ENCODE assay signal across 20 mouse cellular contexts in genomic region chr17:27790976-27791375, GRCm38 (mm10). TPM values are rescaled to one million over a fixed set of nuclear protein-coding genes. Genes with fewer than 3 reads are reported as not detected.
DNase-seq lines count a peak whose midpoint lies in the region; ATAC-seq and TF ChIP-seq lines count a peak whose summit lies in the region.
"Had no signal": no experiment of that assay in that cellular context is flagged by ENCODE, and none has a peak within 500 bp of the region (broad histone marks: within the 10 kb centered on the region; RNA-seq: fewer than 3 reads in every experiment).

No protein-coding gene starts in this region.

- H3K9me3 ChIP-seq in liver, postnatal 0 days (ENCODE audit: low read length) = no peaks in the 10 kb centered on the region
- H3K9me3 ChIP-seq: embryonic facial prominence, embryonic 10.5 days; forebrain, embryonic 13.5 days; heart, embryonic 15.5 days; hindbrain, embryonic 10.5 days had no signal

- TF ChIP-seq POLR2A in kidney, adult 2 months (IDR thresholded peaks at IDR 0.05; ENCODE audit: low read depth, low read length) = no peak
- TF ChIP-seq POLR2A in small intestine, adult 2 months (IDR thresholded peaks at IDR 0.05; ENCODE audit: low read depth, low read length) = no peak

- 83% methylated on average over 2 of the region's 2 CpGs for WGBS in kidney, adult 2 months
- WGBS in liver, postnatal 0 days (ENCODE audit: insufficient replicate concordance) = 83% methylated on average over 2 of the region's 2 CpGs
- WGBS in small intestine, adult 2 months = 85% methylated on average over 2 of the region's 2 CpGs

- ATAC-seq in liver, postnatal 0 days = no peak
- ATAC-seq: forebrain, embryonic 13.5 days; forebrain, postnatal 0 days had no signal

- H3K9ac ChIP-seq in liver, postnatal 0 days (replicated peaks) = no peak overlapping the region; the same call in 1 of the 2 replicates
- H3K9ac ChIP-seq: forebrain, embryonic 13.5 days; forebrain, postnatal 0 days; heart, embryonic 15.5 days; hindbrain, embryonic 14.5 days had no signal

- no peak for TF ChIP-seq EP300 in liver, postnatal 0 days (IDR thresholded peaks at IDR 0.05; ENCODE audit: low read depth)

- DNase-seq in kidney, adult 2 months = no peak
- no peak for DNase-seq in kidney, adult 8-10 months
- no peak for DNase-seq in liver, postnatal 0 days
- DNase-seq in liver = no peak
- DNase-seq in brain, adult 2 months (ENCODE audit: low read depth, low spot score) = peak; percentile 53
- DNase-seq in left cerebral cortex, postnatal 10 days (ENCODE audit: extremely low spot score in 1 of 2, low spot score in 2 of 2) = no peak
- no peak for DNase-seq in layer of hippocampus, adult 9-11 months
- DNase-seq: adrenal gland, adult 8-10 months; cerebellum, adult 18-20 months; cerebellum, postnatal 10 days; forebrain, postnatal 0 days; gastrocnemius, postnatal 14 days; heart, adult 2 months had no signal

- no peaks in the 10 kb centered on the region for H3K36me3 ChIP-seq in kidney, adult 2 months (ENCODE audit: control insufficient read depth, insufficient read depth, low read length)
- peaks cover 15% of the 10 kb centered on the region for H3K36me3 ChIP-seq in liver, postnatal 0 days (replicated peaks; ENCODE audit: insufficient read depth, low read length)
- 0 out of 2 replicates have a peak, but pooled peaks cover 3% of the 10 kb centered on the region for H3K36me3 ChIP-seq in small intestine, adult 2 months (ENCODE audit: control insufficient read depth, insufficient read depth, low read length)

- peaks cover 34% of the 10 kb centered on the region for H3K4me1 ChIP-seq in kidney, adult 2 months (ENCODE audit: control insufficient read depth, insufficient read depth, low read length)
- peaks cover 32% of the 10 kb centered on the region for H3K4me1 ChIP-seq in liver, postnatal 0 days (ENCODE audit: insufficient read depth)
- H3K4me1 ChIP-seq in small intestine, adult 2 months (ENCODE audit: control insufficient read depth, insufficient read depth, insufficient read length, low read length) = peaks cover 29% of the 10 kb centered on the region

- intact Hi-C loops in left cerebral cortex, postnatal 10 days (cut with DNase I) = no loop called here

- no peak overlapping the region for H3K4me3 ChIP-seq in kidney, adult 2 months (ENCODE audit: insufficient read depth, low read depth, low read length)
- H3K4me3 ChIP-seq in liver, postnatal 0 days (ENCODE audit: low read depth, low read length) = no peak overlapping the region
- no peak overlapping the region for H3K4me3 ChIP-seq in small intestine, adult 2 months (ENCODE audit: low read depth, low read length)
- H3K4me3 ChIP-seq: embryonic facial prominence, embryonic 10.5 days; forebrain, embryonic 13.5 days; heart, adult 2 months; heart, embryonic 15.5 days; hindbrain, embryonic 10.5 days had no signal

- no peak for TF ChIP-seq CTCF in kidney, adult 2 months (conservative IDR thresholded peaks at IDR 0.05; ENCODE audit: insufficient read depth, insufficient read length, low read depth, low read length)
- no peak for TF ChIP-seq CTCF in liver, postnatal 0 days (IDR thresholded peaks at IDR 0.05; ENCODE audit: low read depth)
- TF ChIP-seq CTCF in small intestine, adult 2 months (IDR thresholded peaks at IDR 0.05; ENCODE audit: extremely low read depth, insufficient read length, insufficient replicate concordance, low read depth, low read length) = no peak

- no peak overlapping the region for H3K4me2 ChIP-seq in liver, postnatal 0 days (ENCODE audit: low read depth, low read length)
- H3K4me2 ChIP-seq: forebrain, embryonic 13.5 days; heart, embryonic 11.5 days; heart, embryonic 15.5 days; hindbrain, embryonic 14.5 days had no signal

- peak overlapping the region; percentile 89 for H3K27ac ChIP-seq in kidney, adult 2 months (ENCODE audit: insufficient read depth, low read depth, low read length)
- H3K27ac ChIP-seq in liver, postnatal 0 days (ENCODE audit: low read depth) = peak overlapping the region; percentile 41; the same call in 1 of the 2 replicates
- peak overlapping the region; percentile 79 for H3K27ac ChIP-seq in small intestine, adult 2 months (ENCODE audit: insufficient read depth, low read depth, low read length)
- H3K27ac ChIP-seq: embryonic facial prominence, embryonic 10.5 days; forebrain, embryonic 13.5 days; heart, adult 2 months; heart, embryonic 15.5 days; hindbrain, embryonic 10.5 days; hindbrain, embryonic 14.5 days had no signal

- no peaks in the 10 kb centered on the region for H3K27me3 ChIP-seq in kidney, adult 2 months (replicated peaks; ENCODE audit: control insufficient read depth, insufficient read depth, low read length)
- no peaks in the 10 kb centered on the region for H3K27me3 ChIP-seq in liver, postnatal 0 days (ENCODE audit: insufficient read depth, low read length)
- no peaks in the 10 kb centered on the region for H3K27me3 ChIP-seq in small intestine, adult 2 months (ENCODE audit: control insufficient read depth, insufficient read depth, low read length)
- H3K27me3 ChIP-seq: forebrain, embryonic 13.5 days; heart, embryonic 15.5 days had no signal

RNA-seq across cellular contexts. Expression of gene D17Wsu92e, which starts 29.5 kb away (rescaled TPM):
- 162 and 189 TPM in 2 replicates for polyA plus RNA-seq in kidney, adult 2 months (2012; rRNA removed)
- 23.8 and 24.7 TPM in 2 replicates for polyA plus RNA-seq in liver, postnatal 0 days (2015; fragmentation: Nextera tagmentation; extraction: Ambion mirVana)
- polyA plus RNA-seq in small intestine, adult 2 months (2012; rRNA removed) = 45.6 and 89.6 TPM in 2 replicates
- total RNA-seq in left cerebral cortex, postnatal 10 days (2021) = 100 to 1,000 TPM; 106 to 107 TPM

RNA-seq across cellular contexts. Expression of gene Snrpc, which starts 47.0 kb away (rescaled TPM):
- 55.8 and 61.2 TPM in 2 replicates for polyA plus RNA-seq in kidney, adult 2 months (2012; rRNA removed)
- 96.2 and 99.0 TPM in 2 replicates for polyA plus RNA-seq in liver, postnatal 0 days (2015; fragmentation: Nextera tagmentation; extraction: Ambion mirVana)
- 60.8 and 108 TPM in 2 replicates for polyA plus RNA-seq in small intestine, adult 2 months (2012; rRNA removed)
- 10 to 100 TPM; 72.1 to 76.6 TPM for total RNA-seq in left cerebral cortex, postnatal 10 days (2021)
